Mouse (Mus musculus) small intestine, adult 2 months (tissue): ENCODE results near the gene Brk1.

Source experiments
- CTCF ChIP-seq: fragments of 200-500 bp; IDR thresholded peaks from 2 replicates; pipeline ENCODE4 v1.5.1; 2012; ENCODE audit warnings: low read depth, mild to moderate bottlenecking, control low read depth, inconsistent platforms, low read length, moderate library complexity, mixed read lengths; ENCODE audit not compliant: insufficient replicate concordance, insufficient read length; ENCODE audit errors: extremely low read depth
- POLR2A ChIP-seq: fragments of 200-500 bp; IDR thresholded peaks from 2 replicates; pipeline ENCODE4 v1.6.1; 2012; ENCODE audit warnings: low read depth, mild to moderate bottlenecking, control low read depth, inconsistent platforms, low read length, moderate library complexity

GRCm38 (mm10) chr6:113643967-113644366, 39.4 kb downstream of the Brk1 start:
- TF ChIP-seq CTCF (no peak), POLR2A (no peak)
